Mouse (Mus musculus) thymus, adult 2 months (tissue): ENCODE results near the gene Tacstd2.

Experiments
- CTCF ChIP-seq: fragments of 200-500 bp; IDR thresholded peaks from 2 replicates; pipeline ENCODE4 v1.5.1; 2012; ENCODE audit warnings: mild to moderate bottlenecking, control low read depth, low read length, moderate library complexity, borderline replicate concordance; ENCODE audit not compliant: control insufficient read depth, poor library complexity, insufficient read depth; ENCODE audit errors: extremely low read depth
- POLR2A ChIP-seq: fragments of 200-500 bp; IDR thresholded peaks from 2 replicates; pipeline ENCODE4 v1.6.1; 2012; ENCODE audit warnings: mild to moderate bottlenecking, low read length, control low read depth, moderate library complexity; ENCODE audit not compliant: control insufficient read depth, poor library complexity, insufficient read depth; ENCODE audit errors: extremely low read depth

DNA sequence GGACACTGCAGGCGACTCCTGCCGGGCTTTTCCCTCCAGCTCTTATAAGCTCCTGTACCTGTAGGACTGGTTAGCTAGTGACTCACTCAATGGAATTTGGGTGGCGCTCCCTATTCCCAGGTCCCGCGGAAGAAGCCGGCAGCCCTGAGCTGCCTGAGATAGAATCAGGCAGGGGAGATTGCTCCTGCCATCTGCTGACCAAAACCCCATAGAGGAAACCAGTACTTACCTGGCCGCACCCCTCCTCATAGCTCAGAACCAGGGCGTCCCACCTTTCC, at the start of gene Tacstd2:
- TF ChIP-seq CTCF (no peak), POLR2A (no peak)
